Mouse (Mus musculus) cerebellum, adult 9-10 months (tissue): Measurements from ENCODE around the gene Fgf5.

Experiments used
- DNase-seq: peaks from one replicate; pipeline ENCODE4 v3.0.0; 2022

Fgf5 gene

DNA sequence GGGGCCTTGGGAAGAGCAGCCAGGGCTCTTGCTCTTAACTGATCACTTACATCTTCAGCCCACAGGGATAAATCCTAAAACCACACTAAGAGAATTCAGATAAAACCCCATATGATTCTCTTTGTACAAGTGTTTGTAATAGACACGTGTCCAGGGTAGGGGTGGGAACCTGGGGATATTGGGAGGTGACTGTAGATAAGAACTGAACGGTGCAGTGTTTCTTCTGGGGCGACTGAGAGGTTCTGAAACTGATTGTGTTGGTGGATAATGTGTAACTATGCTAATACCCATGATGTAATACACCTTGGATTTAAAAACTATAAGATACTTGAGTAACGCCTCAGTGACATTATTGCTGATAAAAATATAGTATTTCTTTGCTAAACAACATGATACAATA lies 51.7 kb downstream of the Fgf5 start:
- no peak for DNase-seq

DNA sequence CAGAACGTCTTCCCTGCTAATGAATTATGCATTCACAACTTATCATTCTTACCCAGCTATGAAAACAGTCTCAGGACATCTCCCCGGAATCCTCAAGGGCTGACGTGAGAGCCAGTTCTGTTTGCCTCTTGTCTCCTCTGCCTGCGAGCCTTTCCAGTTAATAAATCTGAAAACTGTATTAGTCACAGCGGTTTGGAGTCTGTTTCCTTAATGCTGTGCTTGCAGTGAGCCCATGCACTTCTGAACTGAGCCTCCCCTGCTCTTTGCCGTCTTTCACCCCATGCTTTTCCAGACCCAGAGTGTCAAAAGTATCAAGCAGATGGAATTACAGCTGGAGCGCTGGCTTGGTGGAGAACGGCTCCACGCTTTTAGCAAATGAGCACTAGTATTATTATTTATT lies 52.5 kb downstream of the Fgf5 start:
- DNase-seq: no peak

DNA sequence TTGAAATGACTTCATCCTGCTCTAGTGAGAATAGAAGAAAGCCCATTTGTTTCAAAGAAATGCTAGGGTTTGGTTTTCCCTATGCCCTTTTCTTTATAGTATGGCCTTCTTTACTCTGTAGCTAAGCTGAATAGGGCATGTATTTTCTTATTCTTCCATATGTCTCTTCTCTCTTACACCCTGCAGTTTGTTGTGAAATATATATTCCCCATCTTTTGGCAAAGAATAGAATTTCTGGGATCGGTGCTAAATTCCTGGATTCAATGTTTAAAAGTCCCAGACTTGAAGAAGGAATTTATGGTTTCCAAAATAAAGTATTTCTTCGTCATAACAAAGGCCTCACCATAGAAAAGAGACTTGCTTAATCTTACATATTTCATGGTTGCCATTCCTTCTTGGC lies 72.6 kb downstream of the Fgf5 start:
- no peak for DNase-seq
